Mouse (Mus musculus) kidney, postnatal 0 days (tissue): ENCODE results near the gene Nmur1. TPM values are rescaled to one million over a fixed set of nuclear protein-coding genes. Genes with fewer than 3 reads are reported as not detected.

ENCODE experiments used
- ATAC-seq: fragments of 200-750 bp; cut with Nextera tagmentation; replicated peaks from 2 replicates; pipeline ENCODE4 v1.8.0; 2017; ENCODE audit warnings: low read depth, moderate number of reproducible peaks, moderate TSS enrichment, moderate library complexity; ENCODE audit not compliant: low FRiP score
- DNase-seq: peaks from one replicate; pipeline ENCODE4 v3.0.0-alpha.2; 2016; ENCODE audit warnings: low spot score
- H3K27ac ChIP-seq: fragments of 300-500 bp; sonication (generic); 2 replicates; pipeline ENCODE4 v1.5.1; 2014; ENCODE audit warnings: mild to moderate bottlenecking
- H3K27me3 ChIP-seq: fragments of 300-500 bp; sonication (generic); 2 replicates; pipeline ENCODE4 v1.6.1; 2014; ENCODE audit warnings: low read length, mixed read lengths; ENCODE audit not compliant: insufficient read depth
- H3K36me3 ChIP-seq: fragments of 300-500 bp; sonication (generic); 2 replicates; pipeline ENCODE4 v1.6.1; 2014; ENCODE audit warnings: low read length, mixed read lengths; ENCODE audit not compliant: insufficient read depth
- H3K4me1 ChIP-seq: fragments of 300-500 bp; sonication (generic); replicated peaks from 2 replicates; pipeline ENCODE4 v1.6.1; 2014; ENCODE audit warnings: antibody characterized with exemption, low read length, mixed read lengths; ENCODE audit not compliant: insufficient read depth
- H3K4me2 ChIP-seq: fragments of 300-500 bp; sonication (generic); 2 replicates; pipeline ENCODE4 v1.6.1; 2014; ENCODE audit warnings: mild to moderate bottlenecking, low read length, moderate library complexity, mixed read lengths
- H3K4me3 ChIP-seq: fragments of 300-500 bp; sonication (generic); replicated peaks from 2 replicates; pipeline ENCODE4 v1.5.1; 2014; ENCODE audit warnings: low read depth, low read length
- H3K9ac ChIP-seq: fragments of 300-500 bp; sonication (generic); 2 replicates; pipeline ENCODE4 v1.6.1; 2014; ENCODE audit warnings: low read depth, low read length
- H3K9me3 ChIP-seq: fragments of 300-500 bp; sonication (generic); replicated peaks from 2 replicates; pipeline ENCODE4 v1.6.1; 2016; ENCODE audit warnings: low read length, inconsistent platforms, mixed read lengths
- CTCF ChIP-seq: IDR thresholded peaks from 2 replicates; pipeline ENCODE4 v1.5.1; 2016; ENCODE audit warnings: antibody characterized with exemption, low read depth, mild to moderate bottlenecking, moderate library complexity
- WGBS: fragments of 180-500 bp; shearing (Covaris S2); extraction: QIAGEN DNeasy Blood & Tissue Kit; methylation state at CpG from one replicate; pipeline ENCODE4 v1.1.7; 2014; 5-methylcytosine and 5-hydroxymethylcytosine counted together
- polyA plus RNA-seq: library from polyadenylated mRNA; unstranded; fragments of >200 nt; fragmentation: Nextera tagmentation; extraction: Ambion mirVana; gene quantifications from 2 replicates; pipeline ENCODE4 v1.2.1, GENCODE M21; 2015

The Nmur1 gene
- polyA plus RNA-seq, 1 experiment from 2014 or later, result not detected

DNA sequence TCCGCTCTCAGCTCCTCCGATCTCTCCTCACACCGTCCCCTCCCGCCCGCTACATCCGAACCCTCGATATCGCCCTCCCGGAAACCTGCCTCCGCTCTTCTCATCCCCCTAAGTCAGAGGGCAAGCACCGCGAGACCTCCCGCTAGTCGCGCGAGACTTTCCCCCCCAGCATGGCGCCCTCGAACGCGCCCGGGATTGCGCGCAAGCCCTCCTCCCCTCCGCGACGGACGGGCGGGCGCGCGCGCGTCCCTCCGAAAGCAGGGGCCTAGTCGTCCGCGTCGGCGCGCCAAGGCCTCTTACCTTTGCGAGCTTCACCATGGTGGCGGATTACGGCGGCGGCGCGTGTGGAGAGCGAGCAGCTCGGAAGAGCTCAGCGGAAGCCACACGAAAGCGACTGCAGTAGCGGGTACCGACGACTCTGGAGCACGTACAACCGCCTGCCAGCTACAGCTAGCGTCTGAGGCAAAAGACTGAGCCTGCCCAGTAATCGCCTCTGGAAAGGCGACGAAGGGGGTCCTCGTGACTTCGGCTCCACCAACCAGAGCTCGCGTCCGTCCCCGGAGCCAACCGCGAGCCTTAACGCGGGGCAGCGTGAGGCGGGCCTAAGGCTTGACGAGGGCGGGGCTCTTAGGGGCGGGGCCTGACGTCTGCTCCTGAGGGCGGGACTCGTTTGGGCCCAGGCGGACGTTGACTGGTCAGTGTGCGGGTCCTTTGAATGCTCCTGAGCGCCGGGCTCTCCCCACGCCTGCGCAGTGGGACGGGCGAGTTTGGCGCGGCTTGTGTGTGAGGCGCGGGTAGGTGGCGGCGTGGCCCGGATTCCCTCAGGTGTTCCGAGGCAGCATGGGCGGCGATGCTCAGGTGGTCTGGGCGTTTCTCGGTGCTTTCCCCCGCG, 66.9 kb downstream of the Nmur1 start, which contains the start of gene Ncl:
Gene Ncl (minus strand): TSS at position 495 of the 892 bp plus-strand sequence.
- peak within 1 kb of the TSS; percentile 84 for H3K4me2 ChIP-seq
- TF ChIP-seq CTCF, result no peak; the same call in 1 of the 2 replicates

DNA sequence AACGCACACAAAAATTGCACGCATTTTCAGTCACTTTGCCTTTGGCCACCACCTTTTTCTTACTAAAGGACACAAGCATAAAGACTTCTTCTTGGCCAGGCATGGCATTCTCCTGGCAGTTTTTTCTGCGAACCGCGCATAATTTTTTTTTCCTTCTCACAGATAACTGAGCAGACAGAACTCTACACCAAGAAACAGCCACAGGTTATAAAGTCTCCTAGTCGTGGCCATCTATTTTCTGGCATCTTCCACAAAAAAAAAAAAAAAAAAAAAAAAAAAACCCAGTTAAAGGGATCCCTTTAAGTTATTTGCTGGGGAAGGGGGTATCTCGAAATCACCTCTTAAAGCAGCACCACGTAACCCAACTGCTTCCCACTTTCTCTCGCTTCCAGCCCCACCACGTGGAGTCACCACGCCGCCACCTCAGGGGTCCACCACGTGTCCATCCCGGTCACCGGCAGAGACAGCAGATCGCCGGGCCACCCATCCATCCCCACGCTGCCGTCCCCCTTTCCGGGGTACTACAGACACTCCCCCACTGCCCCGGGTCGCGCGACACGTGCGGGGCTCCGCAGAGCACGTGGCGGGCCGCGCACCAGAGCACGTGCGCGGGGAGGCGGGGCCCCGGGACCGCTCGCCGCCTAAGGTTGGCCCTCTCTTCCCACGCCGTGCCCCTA, 67.7 kb downstream of the Nmur1 start:
- H3K4me3 ChIP-seq, result peak overlapping the region; percentile 78
- ATAC-seq, result no peak
- H3K27ac ChIP-seq, result peak overlapping the region; percentile 99
- no peak for DNase-seq
- peaks cover 37% of the 10 kb centered on the region for H3K36me3 ChIP-seq
- no peaks in the 10 kb centered on the region for H3K9me3 ChIP-seq
- no peaks in the 10 kb centered on the region for H3K27me3 ChIP-seq
- TF ChIP-seq CTCF, result no peak
- H3K4me1 ChIP-seq, result no peaks in the 10 kb centered on the region; the same call in 1 of the 2 replicates
- H3K4me2 ChIP-seq, result peak overlapping the region; percentile 84
- under 1% methylated on average over 41 of the region's 41 CpGs for WGBS
- H3K9ac ChIP-seq, result peak overlapping the region; percentile 92

More for the DNA sequence above, 66.9 kb downstream of the Nmur1 start, which contains the start of gene Ncl:
- H3K27ac ChIP-seq, result peak within 1 kb of the TSS; percentile 99
- peak within 1 kb of the TSS; percentile 92 for H3K9ac ChIP-seq
- peaks cover 29% of the 10 kb centered on the region for H3K36me3 ChIP-seq
- WGBS, result 1% methylated on average over 90 of the region's 102 CpGs
- H3K4me3 ChIP-seq, result peak within 1 kb of the TSS; percentile 78
- DNase-seq (peak; percentile 99), ATAC-seq (peak; percentile 98)
- H3K9me3 ChIP-seq, result no peaks in the 10 kb centered on the region
- H3K4me1 ChIP-seq, result no peaks in the 10 kb centered on the region; the same call in 1 of the 2 replicates
- H3K27me3 ChIP-seq, result no peaks in the 10 kb centered on the region

DNA sequence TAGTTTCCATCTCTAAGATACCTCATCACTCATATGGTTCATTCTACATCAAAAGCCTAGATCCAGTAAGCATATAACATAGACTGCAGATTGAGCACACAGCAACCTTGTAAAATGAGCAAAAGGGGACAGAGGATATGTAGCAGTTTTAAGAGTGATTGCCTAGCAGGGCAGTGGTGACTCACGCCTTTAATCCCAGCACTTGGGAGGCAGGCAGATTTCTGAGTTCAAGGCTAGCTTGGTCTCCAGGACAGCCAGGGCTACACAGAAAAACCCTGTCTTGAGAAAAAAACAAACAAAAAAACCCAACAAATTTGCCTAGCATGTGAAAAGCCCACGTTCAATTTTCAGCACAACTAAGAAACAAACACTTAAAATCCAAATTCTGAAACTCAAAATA, 71.8 kb downstream of the Nmur1 start:
- 72% methylated on average over 2 of the region's 2 CpGs for WGBS
- no peak for DNase-seq
- Histone ChIP-seq H3K36me3 (peaks cover 73% of the 10 kb centered on the region), H3K27me3 (no peaks in the 10 kb centered on the region), H3K9me3 (no peaks in the 10 kb centered on the region), H3K4me1 (no peaks in the 10 kb centered on the region), H3K9ac (no peak overlapping the region), H3K4me2 (no peak overlapping the region), H3K27ac (no peak overlapping the region), H3K4me3 (no peak overlapping the region)
- TF ChIP-seq CTCF, result no peak
- no peak for ATAC-seq

DNA sequence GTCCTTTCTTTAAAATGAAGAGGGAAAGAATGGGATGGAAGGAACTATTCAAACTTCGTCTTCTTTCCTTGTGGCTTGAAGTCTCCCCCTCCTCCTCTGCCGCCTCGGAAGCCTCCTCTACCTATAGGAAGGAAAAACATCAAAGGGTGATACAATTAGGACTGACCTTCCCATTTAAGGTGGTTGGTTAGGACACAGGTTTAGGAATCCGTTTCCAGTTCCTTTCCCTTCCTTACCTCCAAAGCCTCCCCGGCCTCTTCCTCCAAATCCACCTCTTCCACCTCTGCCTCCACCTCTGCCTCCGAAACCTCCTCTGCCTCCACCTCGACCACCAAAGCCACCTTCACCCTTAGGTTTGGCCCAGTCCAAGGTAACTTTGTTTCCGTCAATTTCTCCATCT, 75.5 kb downstream of the Nmur1 start:
- peaks cover 70% of the 10 kb centered on the region for H3K36me3 ChIP-seq
- ATAC-seq, result no peak
- no peaks in the 10 kb centered on the region for H3K4me1 ChIP-seq
- no peaks in the 10 kb centered on the region for H3K9me3 ChIP-seq
- no peak for TF ChIP-seq CTCF
- DNase-seq, result no peak
- H3K9ac ChIP-seq, result no peak overlapping the region
- no peak overlapping the region for H3K4me2 ChIP-seq
- H3K27me3 ChIP-seq, result no peaks in the 10 kb centered on the region
- H3K4me3 ChIP-seq, result no peak overlapping the region
- 86% methylated on average over 8 of the region's 8 CpGs for WGBS
- H3K27ac ChIP-seq, result no peak overlapping the region

DNA sequence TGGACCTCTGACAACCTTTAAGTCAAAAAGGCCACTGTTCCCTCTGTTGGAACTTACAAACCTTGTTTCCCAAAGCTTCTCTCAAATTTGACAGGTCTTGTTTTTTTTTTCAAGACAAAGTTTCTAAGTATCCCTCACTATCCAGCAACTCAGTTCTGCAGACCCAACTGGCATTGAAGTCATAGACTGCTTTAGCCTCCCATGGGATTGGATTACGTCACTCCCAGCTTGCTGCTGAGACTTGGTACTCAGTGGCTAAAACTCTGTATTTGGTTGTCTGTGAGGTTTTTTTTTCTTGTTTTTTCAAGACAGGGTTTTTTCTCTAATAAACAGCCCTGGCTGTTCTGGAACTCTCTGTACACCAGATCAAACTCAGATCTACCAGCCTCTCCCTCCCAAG, 76.3 kb downstream of the Nmur1 start:
- H3K4me3 ChIP-seq, result no peak overlapping the region
- 73% methylated on average over 1 of the region's 1 CpGs for WGBS
- no peak overlapping the region for H3K27ac ChIP-seq
- no peak overlapping the region for H3K4me2 ChIP-seq
- H3K27me3 ChIP-seq, result no peaks in the 10 kb centered on the region
- H3K36me3 ChIP-seq, result peaks cover 62% of the 10 kb centered on the region
- no peaks in the 10 kb centered on the region for H3K9me3 ChIP-seq
- no peak for DNase-seq
- no peaks in the 10 kb centered on the region for H3K4me1 ChIP-seq
- ATAC-seq, result no peak
- H3K9ac ChIP-seq, result no peak overlapping the region
- TF ChIP-seq CTCF, result no peak

DNA sequence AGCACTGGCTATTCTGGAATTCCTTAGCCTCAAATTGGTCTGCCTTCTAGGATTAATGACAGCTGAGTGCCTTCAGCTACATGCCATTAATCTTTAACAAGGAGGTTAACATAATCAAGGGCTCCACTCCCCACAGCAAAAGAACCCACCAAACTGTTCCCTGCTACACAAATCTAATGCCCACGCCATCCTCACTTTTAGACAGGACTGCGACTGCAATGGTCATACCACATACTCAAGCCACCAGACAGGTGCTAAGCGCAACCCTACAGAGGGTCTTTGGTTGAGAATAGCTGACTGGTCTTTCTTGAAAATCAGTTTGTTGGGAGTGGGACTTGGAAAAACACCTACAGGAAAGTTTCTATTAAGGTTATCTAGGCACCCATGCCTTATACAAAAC, 76.8 kb downstream of the Nmur1 start:
- no peak for DNase-seq
- ATAC-seq, result 0 out of 2 replicates have a peak, but pooled peaks have one; percentile 9
- no peak overlapping the region for H3K4me3 ChIP-seq
- no peaks in the 10 kb centered on the region for H3K27me3 ChIP-seq
- no peaks in the 10 kb centered on the region for H3K9me3 ChIP-seq
- no peaks in the 10 kb centered on the region for H3K4me1 ChIP-seq
- 79% methylated on average over 3 of the region's 3 CpGs for WGBS
- no peak for TF ChIP-seq CTCF
- H3K36me3 ChIP-seq, result peaks cover 58% of the 10 kb centered on the region
- H3K4me2 ChIP-seq, result no peak overlapping the region
- H3K27ac ChIP-seq, result 0 out of 2 replicates have a peak overlapping the region, but pooled peaks have one; percentile 0
- no peak overlapping the region for H3K9ac ChIP-seq
